In genomic region chrX:82741478-82741877, GRCm38 (mm10) we compare ENCODE assay signal across 13 mouse cellular contexts.
"Had no signal": no experiment of that assay in that cellular context is flagged by ENCODE, and none has a peak within 500 bp of the region (broad histone marks: within the 10 kb centered on the region; RNA-seq: fewer than 3 reads in every experiment).

No protein-coding gene starts in this region.

- ATAC-seq: intestine, embryonic 16.5 days had no signal

- H3K27me3 ChIP-seq: kidney, embryonic 15.5 days; limb, embryonic 13.5 days; neural tube, embryonic 13.5 days had no signal

- H3K9me3 ChIP-seq: kidney, embryonic 15.5 days; limb, embryonic 13.5 days; neural tube, embryonic 13.5 days had no signal

- H3K4me2 ChIP-seq: kidney, embryonic 15.5 days; limb, embryonic 13.5 days; neural tube, embryonic 13.5 days had no signal

- H3K36me3 ChIP-seq: kidney, embryonic 15.5 days; limb, embryonic 13.5 days; neural tube, embryonic 13.5 days had no signal

- H3K4me1 ChIP-seq: kidney, embryonic 15.5 days; limb, embryonic 13.5 days; neural tube, embryonic 13.5 days had no signal

- H3K27ac ChIP-seq: kidney, embryonic 15.5 days; limb, embryonic 13.5 days; liver, embryonic 14.5 days; neural tube, embryonic 13.5 days had no signal

- H3K4me3 ChIP-seq: kidney, embryonic 15.5 days; limb, embryonic 13.5 days; neural tube, embryonic 13.5 days had no signal

- H3K9ac ChIP-seq: kidney, embryonic 15.5 days; limb, embryonic 13.5 days; liver, embryonic 14.5 days; neural tube, embryonic 13.5 days had no signal

- DNase-seq: kidney, adult 2 months; kidney, postnatal 14 days; left cerebral cortex, postnatal 4 days; lung, adult 18-20 months; right cerebral cortex, postnatal 4 days; spleen, adult 18-20 months; thymus, adult 18-20 months; thymus, postnatal 14 days had no signal
